Mouse (Mus musculus) cerebellum, adult (tissue): ENCODE data around the gene Pus10.
"Not testable (repeated sequence)": the region's sequence is repeated elsewhere in the genome, so short reads cannot be mapped to it uniquely, and the experiment has no call there.

Experiments used
- ATAC-seq: cut with Nextera tagmentation; 2 replicates; pipeline ENCODE4 v1.9.2; 2017; ENCODE audit warnings: mild to moderate bottlenecking, moderate library complexity, mixed read lengths; ENCODE audit not compliant: insufficient number of reproducible peaks, low FRiP score, low TSS enrichment

Pus10 gene

DNA sequence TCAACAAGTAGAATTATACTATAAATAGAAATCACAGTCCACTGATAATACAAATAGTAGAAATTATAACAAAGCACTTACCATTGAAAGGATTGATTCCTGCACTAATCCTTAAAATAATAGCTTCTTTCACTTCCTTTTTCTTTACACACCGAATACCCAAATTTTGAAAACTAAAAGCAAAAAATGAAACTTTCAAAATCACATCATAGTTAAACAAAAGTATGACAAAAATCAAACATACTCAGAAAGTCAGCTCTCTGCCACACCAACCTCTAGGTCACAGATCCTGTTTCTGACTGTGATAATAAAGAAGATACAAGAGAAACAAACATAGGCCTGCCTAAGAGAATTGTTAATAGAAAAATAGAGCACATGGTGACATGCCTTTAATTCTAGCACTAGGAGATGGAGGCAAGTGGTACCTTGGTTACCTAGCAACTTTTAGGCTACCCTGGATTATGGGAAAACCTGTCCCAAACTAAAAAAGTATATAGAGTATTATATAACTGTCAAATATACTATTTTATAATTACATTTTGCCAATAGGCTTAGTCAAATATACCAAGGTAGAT, 87.7 kb downstream of the Pus10 start:
- ATAC-seq = no peak

DNA sequence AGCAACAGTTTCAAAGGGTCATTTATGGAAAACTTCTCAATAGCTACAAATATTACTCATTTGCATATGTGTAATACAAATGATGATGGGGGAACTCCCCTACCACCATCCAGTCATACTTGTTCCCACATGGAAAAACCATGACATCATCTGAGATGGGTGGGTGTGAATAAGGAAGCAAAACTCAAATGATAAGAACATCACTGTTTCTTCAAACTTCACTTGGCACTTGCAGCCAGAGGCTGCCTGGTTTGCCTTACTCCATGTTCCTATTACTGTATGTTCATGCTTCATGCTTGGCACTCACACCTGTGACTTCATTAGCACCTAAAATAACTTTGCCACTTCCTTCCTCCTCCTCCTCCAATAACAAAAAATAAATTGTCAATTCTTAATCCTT, 88.9 kb downstream of the Pus10 start:
- no peak for ATAC-seq

DNA sequence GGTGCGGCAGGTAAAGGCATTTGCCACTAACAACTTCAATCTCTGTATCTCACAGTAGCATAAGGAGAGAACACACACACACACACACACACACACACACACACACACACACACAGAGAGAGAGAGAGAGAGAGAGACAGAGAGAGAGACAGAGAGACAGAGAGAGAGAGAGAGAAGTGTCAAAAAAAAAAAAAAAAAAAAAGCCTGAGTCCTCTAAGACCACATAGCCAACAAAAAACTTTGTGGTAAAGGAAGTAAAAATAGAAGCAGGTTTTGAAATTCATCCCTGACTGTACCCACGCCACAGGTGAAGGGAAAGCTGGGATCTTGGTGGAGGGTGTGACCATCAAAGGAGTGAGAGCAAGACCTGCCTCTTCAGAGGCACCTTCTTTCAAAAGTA, 92.7 kb downstream of the Pus10 start:
- ATAC-seq = no peak

DNA sequence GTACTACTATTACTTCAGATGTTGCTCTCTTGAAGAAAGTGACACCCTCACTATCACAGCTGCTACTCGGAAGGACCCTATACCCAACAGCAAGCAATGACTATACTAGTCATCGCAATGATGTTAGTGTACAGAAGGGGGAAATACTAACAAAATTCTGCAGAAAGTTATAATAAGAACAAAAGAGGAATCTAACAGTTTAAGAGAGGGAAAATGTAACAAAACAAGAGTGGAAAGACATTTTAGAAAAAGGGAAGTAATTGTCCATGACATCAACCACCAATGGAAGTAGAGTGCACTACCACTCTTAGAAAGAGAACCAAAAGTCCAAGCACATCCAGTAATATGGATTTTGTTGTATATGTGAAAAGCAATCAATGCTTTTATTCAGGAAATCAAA, 97.2 kb downstream of the Pus10 start:
- ATAC-seq = no peak

DNA sequence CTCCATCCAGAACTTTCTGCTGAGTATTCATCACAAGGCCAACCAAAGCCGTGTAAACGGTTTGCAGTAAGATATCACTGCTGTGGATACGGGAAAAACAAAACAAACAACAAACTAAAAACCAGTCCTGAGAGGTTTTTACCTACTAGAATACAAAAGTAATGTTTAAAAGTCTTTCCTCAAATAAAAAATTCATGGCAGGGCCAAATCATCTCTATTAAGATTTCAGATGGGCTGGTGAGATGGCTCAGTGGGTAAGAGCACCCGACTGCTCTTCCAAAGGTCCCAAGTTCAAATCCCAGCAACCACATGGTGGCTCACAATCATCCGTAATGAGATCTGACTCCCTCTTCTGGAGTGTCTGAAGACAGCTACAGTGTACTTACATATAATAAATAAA, 101.9 kb downstream of the Pus10 start:
- ATAC-seq = not testable (repeated sequence)

DNA sequence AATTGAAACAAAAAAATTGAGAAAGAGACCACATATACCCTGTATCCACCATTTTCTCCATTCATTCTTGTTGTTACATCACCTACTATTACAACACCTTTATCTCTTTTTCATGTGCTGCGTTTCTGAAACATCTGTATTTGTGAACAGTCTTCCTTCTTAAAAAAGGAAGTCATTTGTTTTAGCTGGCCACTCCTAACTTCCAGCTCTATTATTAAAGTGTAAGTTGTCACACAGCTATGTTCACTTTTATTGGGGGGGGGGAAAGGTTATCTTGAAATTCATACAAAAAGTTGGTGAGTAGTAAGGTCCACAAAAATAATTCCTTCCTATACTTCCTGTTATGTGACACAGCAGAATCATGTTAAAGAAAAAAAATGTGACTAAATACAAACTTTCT, 102.5 kb downstream of the Pus10 start:
- no peak for ATAC-seq

DNA sequence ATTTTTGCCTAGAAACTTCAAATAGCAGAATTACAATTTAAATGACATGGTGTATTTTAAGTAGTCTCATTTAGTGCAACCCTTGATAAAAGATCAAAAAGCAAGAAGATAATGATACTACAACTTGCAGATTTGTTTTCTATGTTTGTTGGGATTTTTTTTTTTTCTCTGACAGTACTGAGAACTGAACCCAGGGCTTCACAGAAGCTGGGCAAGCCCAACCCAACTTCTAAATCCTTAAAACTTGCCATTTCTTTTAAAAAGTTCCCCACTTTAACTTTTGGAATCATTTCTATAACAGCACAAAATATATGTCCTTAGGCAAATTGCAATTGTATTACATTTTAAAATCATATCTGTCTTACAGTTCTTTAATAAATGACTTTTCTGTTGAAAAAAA, 103.6 kb downstream of the Pus10 start:
- ATAC-seq = no peak

DNA sequence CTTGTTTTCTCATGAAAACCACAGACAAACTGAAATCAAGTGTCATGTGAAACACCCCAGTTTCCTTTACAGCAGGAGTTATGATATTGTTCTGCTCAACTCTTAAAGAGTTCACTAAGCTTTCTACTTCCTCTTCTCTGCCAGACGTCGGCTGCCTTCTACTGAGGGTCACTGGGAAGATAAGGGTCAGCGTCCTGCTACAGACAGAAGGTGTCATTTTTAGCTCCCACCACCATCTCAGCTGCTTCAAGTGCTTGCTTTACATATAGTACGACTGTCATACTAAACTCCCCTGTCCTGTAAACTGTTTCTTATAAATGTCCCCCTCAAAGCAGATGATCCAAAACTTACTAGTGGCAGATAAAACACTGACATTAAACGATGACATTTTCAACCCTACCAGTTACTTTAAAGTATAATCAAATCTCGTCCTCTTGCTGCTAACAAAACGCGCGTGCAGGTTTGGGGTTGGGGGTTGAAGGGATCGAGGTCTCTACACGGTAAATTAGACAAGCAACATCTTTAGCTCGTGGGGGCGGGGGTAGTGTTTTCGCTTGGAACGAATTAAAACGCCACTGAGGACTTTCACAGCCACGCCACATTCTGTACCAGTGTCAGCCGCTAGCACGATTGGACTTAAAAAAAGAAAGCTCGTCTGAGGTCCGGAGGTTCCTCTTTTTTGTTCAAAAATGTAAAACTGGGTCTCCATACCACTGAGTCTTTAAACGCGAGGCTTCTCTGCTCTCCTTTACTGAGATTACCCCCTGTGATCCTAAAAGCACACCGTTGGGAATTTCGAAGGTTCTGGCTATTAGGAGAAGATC, 104.4 kb downstream of the Pus10 start:
- 0 out of 2 replicates have a peak, but pooled peaks have one; percentile 5 for ATAC-seq

DNA sequence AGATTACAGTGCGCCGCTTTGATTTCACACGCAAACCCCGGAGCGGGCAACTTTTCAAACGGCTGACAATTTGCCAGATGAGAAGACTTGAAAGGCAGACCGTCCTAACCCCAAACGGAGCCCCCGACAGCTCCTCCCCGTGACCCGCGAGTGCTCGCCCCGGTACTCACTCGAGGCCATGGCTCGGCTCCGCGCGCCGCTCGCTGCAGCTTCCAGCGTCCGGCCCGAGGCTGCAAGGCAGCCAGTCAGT, 105.0 kb downstream of the Pus10 start:
- ATAC-seq = no peak; the same call in 1 of the 2 replicates

DNA sequence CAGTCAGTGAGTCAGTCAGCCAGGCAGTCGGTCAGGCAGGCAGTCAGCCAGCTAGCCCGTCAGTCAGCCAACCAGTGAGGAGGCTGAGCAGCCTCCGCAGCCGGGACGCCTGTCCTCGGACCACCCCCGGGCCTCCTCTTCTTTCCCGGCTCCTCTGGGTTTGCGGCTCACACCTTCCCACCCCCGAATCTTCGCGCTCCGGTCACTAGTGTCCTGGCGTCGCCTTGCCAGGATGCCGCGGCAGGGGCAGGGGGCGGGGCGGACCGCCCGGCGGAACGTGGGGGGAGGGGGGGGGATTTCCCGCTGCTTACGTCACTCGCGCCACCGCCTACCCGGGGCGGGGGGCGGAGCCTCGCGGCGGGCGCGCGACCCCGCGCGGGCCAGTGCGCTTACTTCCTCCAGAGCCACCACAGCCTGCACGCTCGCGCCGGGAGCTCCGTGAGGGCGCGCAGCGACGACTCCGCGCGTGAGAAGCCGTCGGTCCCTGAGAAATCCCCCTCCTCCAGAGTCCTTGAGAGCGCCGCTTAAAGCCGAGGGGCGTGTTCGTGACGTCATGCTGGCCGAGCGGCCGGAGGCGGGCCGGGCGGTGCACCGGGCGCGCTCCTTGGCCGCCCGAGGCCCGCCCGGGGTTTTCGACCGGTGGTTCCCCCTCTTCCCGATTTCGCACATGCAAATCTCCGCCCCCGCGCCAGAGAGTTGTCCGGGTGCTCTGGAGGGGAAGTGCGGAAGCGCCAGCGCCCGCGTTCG, 105.5 kb downstream of the Pus10 start, which contains the start of gene Rel:
Rel (minus strand) TSS at position 211 of the 747 bp plus-strand sequence.
- ATAC-seq = peak; percentile 87

DNA sequence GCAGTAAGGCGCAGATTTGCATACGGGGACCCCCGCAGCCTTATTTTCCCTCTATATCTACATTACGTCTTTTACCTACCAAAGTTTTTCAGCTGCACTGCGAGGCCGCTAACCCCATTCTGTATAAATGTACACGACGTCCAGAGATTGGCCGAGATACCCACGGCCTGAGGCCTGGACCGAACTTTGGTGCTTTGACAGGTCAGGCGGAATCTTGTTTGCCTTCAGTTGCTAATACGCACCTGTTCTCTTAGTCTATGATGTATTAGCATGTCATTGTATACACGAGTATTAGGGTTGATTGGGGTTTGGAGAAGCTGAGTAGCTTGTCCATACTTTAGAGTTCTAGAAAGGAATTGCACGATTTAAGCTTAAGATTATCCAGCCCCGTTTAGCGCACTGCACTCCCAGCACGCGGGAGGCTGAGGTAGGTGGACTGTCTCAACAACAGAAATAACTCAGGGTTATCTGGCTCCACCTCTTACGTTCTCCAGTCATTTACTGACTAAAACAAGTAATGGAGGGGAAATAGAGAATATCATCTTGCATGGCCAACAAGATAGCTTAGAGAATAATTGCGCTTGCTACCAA, 106.1 kb downstream of the Pus10 start:
- ATAC-seq = no peak; the same call in 1 of the 2 replicates

DNA sequence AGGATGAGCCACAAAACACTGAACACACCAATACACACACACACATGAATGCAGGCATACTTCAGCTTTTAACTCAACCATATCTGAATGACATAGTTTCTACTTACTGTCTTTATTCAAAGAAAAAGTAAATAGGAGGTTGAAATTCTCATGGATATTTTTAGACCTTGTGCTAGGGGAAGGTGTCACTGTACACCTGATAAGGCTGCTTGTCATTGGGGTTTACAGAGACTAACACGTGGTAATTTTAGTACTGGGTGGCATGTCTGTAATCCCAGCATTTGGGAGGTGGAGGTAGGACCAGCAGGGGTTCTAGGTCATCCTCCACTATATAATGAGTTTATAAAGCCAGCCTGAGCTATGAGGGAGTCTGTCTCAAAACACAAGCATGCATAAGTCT, 107.0 kb downstream of the Pus10 start:
- ATAC-seq = no peak

DNA sequence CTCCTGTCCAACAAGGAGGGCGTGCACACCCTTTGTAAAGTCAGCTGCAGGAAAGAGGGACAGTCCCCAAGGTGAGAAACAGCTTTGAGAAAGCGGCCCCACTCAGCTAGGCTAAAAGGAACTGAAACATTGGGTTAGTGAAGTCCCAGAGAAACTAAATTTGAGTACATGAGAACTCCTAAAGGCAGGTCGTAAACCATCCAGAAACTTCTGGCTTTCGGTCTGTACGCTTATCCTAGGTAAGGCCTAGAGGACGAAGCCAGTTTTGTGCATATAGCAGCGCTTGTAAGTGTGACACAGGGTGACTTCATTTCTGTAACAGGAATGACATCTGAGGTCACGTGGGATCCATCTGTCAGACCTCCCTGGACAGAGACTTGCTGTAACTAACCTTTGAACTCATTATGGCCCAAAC, 113.3 kb downstream of the Pus10 start:
- no peak for ATAC-seq

DNA sequence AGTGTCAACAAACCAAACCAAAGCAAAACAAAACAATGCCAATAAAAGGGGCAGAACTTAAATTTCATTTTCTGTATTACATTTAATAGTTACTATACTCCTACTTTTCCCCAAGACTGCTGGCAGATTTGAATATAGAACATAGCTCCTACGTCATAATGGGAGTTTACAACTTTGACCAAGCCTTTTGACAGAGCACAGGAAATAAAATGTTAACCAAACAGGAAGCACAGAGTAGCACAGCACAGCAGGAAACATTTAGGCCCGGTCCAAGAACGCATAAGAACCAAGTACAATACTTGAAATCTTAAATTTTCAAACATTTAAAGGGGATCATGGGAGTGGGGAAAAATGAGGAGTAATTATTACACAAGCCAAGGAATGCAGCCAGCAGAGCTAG, 116.6 kb downstream of the Pus10 start:
- ATAC-seq = no peak
